Mouse (Mus musculus) thymus, postnatal 25 days (tissue): Measurements from ENCODE around the gene Fam111a.
A peak's percentile ranks its signal among the peaks of the same experiment; 100 is the strongest.
"Not testable (repeated sequence)": the region's sequence is repeated elsewhere in the genome, so short reads cannot be mapped to it uniquely, and the experiment has no call there.

Source experiments
- DNase-seq: peaks from one replicate; pipeline ENCODE4 v3.0.0; 2022

Fam111a gene

DNA sequence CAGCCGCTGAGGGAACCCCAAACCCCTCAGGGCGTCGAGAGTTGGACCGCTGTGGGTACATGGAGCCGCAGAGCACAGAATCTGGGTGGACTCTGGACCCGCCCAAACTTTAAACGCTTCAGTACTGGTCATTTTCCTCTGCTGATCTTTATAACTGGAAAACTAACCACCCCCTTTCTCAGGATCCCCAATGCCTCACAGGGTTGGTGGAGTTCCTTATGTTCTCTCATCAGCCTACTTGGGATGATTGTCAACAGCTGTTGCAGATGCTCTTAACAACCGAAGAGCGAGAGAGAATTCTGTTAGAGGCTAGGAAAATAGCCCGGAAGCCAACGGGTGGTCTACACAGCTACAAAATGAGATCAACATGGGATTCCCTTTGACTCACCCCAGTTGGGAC is at the start of gene Fam111a:
Gene Fam111a, plus strand, starts transcription at position 301 of the 400 bp plus-strand sequence.
- not testable (repeated sequence) for DNase-seq

DNA sequence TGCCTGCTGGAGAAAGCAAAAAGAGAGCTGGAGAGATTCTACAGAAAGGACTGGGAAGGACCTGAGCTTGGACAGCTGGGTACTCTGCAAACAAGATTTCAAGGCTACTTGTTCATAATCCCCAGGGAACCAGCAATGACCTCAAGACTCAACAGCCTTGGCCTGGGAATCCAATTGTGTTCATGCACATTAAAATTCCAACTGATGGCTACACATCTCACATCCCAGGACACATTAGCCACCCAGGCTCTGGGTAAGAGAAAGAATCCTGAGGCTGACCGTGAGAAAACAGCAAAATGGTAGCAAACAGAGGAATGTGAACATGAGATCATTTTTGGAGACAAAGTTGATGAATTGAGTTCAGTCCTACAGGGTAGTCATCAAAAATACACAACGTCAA is 49.3 kb upstream of the Fam111a start:
- no peak for DNase-seq

DNA sequence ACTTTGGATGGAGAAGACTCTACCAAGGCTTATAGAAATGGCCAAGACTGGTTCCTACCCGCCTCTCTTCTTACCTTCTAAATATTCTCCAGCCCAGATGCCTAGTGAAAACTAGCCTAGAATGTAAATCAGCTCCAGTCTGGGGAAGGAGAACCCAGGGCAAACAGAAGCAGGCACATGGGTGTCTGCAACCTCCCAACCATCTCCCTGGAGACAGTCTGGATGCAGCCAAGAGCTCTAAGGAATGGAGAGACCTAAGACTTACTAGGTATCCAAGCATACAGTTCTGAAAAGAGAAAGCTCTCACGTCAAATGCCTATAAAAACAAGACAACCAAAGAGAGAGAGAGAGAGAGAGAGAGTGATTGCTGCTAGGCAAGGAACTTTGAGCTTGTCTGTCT is 47.6 kb upstream of the Fam111a start:
- no peak for DNase-seq

- no peak for DNase-seq
Measured at GRCm38 (mm10) chr19:12498321-12498720, 47.2 kb upstream of the Fam111a start.

GRCm38 (mm10) chr19:12498941-12499340 is 46.6 kb upstream of the Fam111a start:
- DNase-seq = no peak

DNA sequence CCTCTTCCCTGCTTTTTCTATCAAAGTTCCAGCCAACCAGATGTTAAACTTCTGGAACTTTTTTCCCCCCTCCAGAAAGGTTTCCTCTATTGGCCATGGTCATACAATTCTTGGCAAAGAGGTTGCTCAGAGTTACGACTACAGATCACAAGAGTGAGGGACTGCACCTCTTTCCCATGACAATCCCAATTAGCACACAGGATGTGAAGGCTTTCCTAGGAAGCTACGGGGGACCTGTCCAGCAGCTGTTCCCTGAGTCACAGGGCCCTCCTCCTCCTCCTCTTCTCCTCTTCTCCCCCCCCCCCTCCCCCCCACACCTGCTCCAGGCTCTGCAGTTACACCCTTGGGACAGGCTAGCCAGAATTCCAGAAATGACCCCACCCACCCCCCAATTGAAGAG is 46.1 kb upstream of the Fam111a start:
- no peak for DNase-seq

DNA sequence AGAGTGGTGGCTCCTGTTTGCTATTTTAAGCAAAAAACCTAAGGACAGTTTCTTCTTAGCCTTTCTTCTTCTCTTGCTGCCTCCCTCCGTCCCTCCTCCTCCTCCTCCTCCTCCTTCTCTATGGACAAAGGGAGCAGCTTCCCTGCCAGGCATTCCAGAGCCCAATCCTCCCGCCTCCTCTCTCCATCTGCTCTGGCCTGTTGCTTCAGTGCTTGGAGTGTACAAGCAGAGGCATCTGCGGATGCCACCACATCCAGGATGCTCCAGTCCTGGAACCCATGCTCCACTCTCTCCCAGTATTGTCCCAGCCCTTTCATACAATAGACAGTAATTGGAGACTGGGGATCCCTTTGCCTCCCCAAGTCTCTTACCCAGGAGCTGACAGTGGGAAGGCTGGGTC is 45.4 kb upstream of the Fam111a start:
- DNase-seq = no peak

DNA sequence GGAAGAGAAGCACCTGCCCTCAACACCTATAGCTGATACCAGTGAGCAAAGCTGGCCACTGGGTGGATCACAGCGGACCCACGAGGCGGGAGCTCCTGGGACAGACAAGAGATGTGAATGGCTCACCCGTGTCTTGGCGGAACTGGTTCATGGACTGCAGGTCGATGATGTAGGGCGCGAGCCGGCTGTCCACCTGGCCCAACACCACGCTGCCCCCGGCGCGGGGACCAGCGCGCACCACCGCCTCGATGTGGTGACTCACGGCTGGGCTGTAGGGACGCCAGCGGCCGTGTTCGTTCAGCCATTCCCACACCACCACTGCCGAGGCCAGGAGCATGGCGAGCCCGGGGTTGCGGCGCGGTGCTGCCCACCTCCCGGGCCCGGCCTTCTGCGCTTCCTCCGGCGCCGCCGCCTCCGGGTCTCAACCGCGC is 44.6 kb upstream of the Fam111a start:
- DNase-seq = no peak

DNA sequence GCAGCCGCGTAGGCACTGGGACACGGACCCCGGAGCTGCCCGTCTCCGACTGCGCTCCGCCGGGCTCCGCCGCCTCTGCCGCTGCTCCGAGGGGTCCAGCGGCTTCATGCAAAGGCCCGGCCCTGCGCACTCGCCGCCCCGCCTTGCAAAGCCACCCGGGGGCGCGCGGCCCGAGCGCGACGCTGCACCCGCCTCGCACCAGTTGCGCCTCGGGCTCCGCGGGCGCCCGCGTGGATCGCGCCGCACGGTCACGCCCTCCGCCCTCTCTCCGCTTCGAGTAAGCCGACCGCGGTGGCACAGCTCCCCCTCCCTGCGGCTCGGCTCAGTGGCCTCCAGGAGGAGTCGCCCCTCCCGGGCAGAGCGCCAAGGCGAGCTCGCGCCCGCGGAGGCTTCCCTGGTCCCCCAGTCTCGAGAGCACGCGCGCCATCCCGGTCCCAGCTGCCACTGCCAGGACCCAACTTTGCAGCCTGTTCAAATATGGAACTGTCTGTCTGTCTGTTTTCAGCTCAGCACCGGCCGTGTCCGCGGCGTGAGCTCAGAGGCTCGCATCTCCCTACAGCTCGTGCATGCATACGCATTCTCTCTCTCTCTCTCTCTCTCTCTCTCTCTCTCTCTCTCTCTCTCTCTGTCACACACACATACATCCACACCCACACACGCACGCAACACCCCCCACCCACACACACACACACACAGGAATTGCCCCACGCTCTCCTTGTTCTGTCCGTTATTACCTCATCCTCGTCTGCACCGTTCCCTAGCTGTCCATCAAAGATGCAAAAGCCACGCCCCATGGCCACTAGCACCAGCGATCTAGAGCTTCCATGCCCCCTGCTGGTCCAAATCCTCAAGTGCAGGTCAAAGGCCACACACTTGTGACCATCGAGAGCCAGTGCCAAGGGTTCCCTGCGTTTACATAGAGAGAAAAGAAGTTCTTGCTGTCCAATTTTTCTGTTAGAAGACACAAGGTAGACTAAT is 43.9 kb upstream of the Fam111a start, which contains the start of gene Dtx4:
Gene Dtx4, minus strand, starts transcription at position 85 of the 978 bp plus-strand sequence.
- DNase-seq = peak; percentile 91

DNA sequence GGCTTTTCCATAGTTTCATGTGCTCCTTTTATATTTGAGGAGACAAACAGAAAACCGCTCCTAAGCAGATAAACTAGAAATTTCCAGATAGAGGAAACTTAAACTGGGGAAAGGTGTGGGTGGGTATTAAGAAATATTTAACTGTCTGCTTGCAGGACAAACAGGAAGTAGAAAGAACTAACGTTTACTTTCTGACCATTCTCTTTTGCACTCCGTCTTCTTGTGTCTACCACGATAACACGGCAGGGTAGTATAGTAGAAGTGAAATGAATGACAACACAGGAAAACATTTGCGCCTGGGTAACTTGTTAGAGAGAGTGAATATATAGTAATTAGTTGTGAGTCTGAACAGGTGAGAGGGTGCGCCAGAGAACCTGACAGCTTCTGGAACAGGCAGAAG is 42.8 kb upstream of the Fam111a start:
- DNase-seq = no peak

DNA sequence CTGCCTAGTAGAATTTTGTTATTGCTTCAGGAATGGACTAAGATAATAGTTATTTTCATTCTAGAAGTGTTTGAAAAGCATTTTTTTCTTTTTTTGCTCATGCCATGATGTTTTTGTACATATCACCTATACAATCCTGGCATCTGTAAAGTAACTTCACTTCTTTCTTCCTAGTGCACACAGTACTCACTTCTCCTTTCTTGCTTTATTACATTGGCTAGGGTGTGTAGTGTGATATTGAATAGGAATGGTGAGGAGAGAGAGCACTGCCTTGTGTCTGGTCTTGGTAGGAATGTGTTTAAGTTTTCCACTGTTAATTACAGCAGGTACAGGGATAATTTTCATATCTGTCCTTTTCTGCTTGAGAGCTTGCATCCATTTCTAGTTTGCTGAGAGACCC is 30.9 kb upstream of the Fam111a start:
- no peak for DNase-seq

DNA sequence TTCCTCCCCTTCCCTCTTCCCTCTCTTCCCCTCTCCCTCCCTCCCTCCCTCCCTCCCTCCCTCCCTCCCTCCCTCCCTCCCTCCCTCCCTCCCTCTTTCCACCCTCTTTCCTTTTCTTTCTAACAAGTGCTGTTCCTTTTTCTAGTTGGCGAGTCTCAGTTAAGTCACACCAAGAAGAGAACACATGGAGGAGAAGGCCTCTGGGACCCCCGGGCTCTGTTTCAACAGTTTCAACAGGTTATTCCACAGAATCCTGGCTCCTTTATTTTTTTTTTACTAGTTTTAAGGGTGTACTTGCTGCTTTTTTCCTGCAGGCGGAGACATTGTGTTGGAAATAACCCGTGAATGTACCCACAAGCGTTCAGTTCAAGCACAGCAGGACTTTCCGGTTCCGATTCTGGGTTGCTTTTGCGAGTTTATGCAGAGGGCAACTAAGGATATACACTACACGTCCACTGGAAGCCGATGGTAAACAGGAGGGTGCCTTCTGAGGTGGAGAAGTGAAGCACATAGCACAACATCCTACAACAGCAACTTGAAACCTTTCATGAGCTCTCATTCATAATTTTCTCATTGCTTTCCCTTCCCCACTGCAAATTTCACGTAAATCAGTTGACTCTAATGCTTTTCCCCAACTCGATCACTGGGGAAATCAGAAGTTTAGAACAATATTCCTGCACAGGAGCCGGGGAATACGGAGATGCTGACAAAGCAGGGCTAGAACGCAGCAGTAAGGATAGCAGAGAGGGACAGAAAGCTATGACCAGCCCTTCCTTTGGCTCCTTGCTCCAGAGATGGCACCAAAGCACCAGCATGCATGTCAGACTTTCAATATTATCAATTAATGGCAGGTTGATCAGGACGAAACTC is 27.6 kb upstream of the Fam111a start:
- peak; percentile 59 for DNase-seq

DNA sequence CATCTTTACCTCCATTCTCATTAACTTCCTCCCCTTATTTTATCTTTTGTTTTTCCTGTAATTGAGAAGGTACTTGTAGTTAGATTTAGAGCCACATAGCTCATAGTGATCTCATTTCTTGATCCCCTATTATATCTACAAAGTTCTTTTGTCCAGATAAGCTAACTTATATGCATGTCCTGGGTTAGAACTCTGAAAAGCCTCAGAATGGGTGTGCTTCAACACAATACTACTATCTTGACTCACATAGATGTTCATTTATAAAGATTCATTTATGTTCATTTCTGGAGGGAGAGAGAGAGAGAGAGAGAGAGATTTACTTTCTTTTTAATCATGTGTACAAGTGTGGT is 27.0 kb upstream of the Fam111a start:
- DNase-seq = no peak

GRCm38 (mm10) chr19:12523377-12523776 is 22.2 kb upstream of the Fam111a start:
- no peak for DNase-seq

DNA sequence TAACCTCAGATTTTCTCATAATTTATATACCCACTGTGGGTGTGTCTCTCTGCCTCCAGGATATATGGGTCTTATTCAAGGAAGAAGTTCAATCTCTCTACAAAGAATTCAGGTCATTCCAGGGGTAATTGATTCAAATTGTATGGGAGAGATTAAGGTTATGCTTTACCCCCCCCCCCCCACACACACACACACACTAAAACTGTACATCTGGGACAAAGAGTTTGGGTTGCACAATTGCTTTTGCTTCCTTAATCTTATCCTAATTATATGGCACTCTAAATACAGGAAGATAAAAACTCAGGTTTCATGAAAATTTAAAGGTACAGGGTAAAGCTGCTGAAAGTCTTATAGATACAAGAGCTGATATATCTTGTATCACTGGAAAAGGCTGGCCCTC is 8.4 kb upstream of the Fam111a start:
- no peak for DNase-seq

GRCm38 (mm10) chr19:12539975-12540374 is 5.6 kb upstream of the Fam111a start:
- no peak for DNase-seq

- DNase-seq = no peak
Measured at GRCm38 (mm10) chr19:12540727-12541126, 4.8 kb upstream of the Fam111a start.

- DNase-seq = peak; percentile 74
Measured at GRCm38 (mm10) chr19:12541644-12542043, 3.9 kb upstream of the Fam111a start.

GRCm38 (mm10) chr19:12549166-12549565 is 3.6 kb downstream of the Fam111a start:
- DNase-seq = no peak

- no peak for DNase-seq
Measured at GRCm38 (mm10) chr19:12550005-12550942, 4.7 kb downstream of the Fam111a start.

DNA sequence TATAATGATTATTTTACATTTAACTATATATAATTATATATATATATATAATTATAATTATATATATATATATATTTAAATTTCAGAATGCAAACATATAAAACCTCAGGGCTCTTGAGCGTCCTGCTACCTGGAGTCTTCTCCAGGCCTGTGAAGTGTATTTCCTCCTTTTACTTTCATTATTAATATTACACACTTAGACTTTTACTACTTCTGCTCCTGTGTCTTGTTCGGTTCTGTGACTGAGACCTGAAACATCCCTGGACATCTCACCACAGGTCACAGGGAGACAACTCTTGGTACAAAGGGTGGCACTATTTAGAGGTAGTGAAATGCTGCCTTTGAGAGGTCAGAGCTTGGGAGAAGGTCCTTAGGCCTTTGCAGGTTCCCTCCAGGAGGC is 10.8 kb downstream of the Fam111a start:
- no peak for DNase-seq

GRCm38 (mm10) chr19:12558219-12558618 is 12.7 kb downstream of the Fam111a start:
- DNase-seq = no peak
